Mouse (Mus musculus) embryonic fibroblast, embryonic 13.5 days (primary cell): Measurements from ENCODE around the gene Rps6ka6.

ENCODE experiments used
- CTCF ChIP-seq: IDR thresholded peaks from 2 replicates; pipeline ENCODE4 v1.5.1; 2011; ENCODE audit warnings: mild to moderate bottlenecking, control low read depth, low read length, moderate library complexity, borderline replicate concordance; ENCODE audit not compliant: insufficient read depth
- POLR2A ChIP-seq: IDR thresholded peaks from 2 replicates; pipeline ENCODE4 v1.6.1; 2011; ENCODE audit warnings: low read depth, mild to moderate bottlenecking, control low read depth, low read length, moderate library complexity

GRCm38 (mm10) chrX:111414775-111415174 lies 123.0 kb downstream of the Rps6ka6 start:
- no peak for TF ChIP-seq CTCF
- no peak for TF ChIP-seq POLR2A
